Mouse (Mus musculus) adrenal gland, adult 8-10 months (tissue): ENCODE results near the gene Pick1. TPM values are rescaled to one million over a fixed set of nuclear protein-coding genes. Genes with fewer than 3 reads are reported as not detected.
A peak's percentile ranks its signal among the peaks of the same experiment; 100 is the strongest.

Source experiments
- DNase-seq: peaks from one replicate; pipeline ENCODE4 v3.0.0; 2022
- total RNA-seq, 4 experiments: library from RNA; stranded (reverse); gene quantifications; 2 replicates each; pipeline ENCODE4 v1.2.4; 2022

The Pick1 gene
- total RNA-seq: 10 to 100 TPM; 18.1 to 38.0 (median 23.4) TPM

GRCm38 (mm10) chr15:79229058-79229821, at the start of gene Pick1, which contains the start of gene Gm49486:
Pick1 (plus strand) TSS chr15:79229173.
Gm49486 (plus strand) TSS chr15:79229391.
- peak; percentile 75 for DNase-seq

- no peak for DNase-seq
These were observed 43.8 kb upstream of the Pick1 start for GRCm38 (mm10) chr15:79185213-79185612.

GRCm38 (mm10) chr15:79187819-79188218, 41.2 kb upstream of the Pick1 start:
- no peak for DNase-seq

- DNase-seq: no peak
These were observed 37.5 kb upstream of the Pick1 start for GRCm38 (mm10) chr15:79191426-79191825.

GRCm38 (mm10) chr15:79192450-79192849, 36.5 kb upstream of the Pick1 start:
- DNase-seq: no peak

GRCm38 (mm10) chr15:79192885-79193845, 35.8 kb upstream of the Pick1 start:
- no peak for DNase-seq

GRCm38 (mm10) chr15:79194048-79194447, 34.9 kb upstream of the Pick1 start:
- no peak for DNase-seq

- no peak for DNase-seq
These were observed 34.0 kb upstream of the Pick1 start for GRCm38 (mm10) chr15:79194946-79195345.

GRCm38 (mm10) chr15:79195492-79195891, 33.5 kb upstream of the Pick1 start:
- DNase-seq: peak; percentile 54

- DNase-seq: no peak
These were observed 29.5 kb upstream of the Pick1 start for GRCm38 (mm10) chr15:79199390-79199976.

- no peak for DNase-seq
These were observed 27.4 kb upstream of the Pick1 start for GRCm38 (mm10) chr15:79201491-79202150.

GRCm38 (mm10) chr15:79202575-79202974, 26.4 kb upstream of the Pick1 start:
- DNase-seq: no peak

GRCm38 (mm10) chr15:79208211-79208610, 20.8 kb upstream of the Pick1 start:
- peak; percentile 71 for DNase-seq

GRCm38 (mm10) chr15:79208758-79209439, 20.1 kb upstream of the Pick1 start:
- peak; percentile 32 for DNase-seq

GRCm38 (mm10) chr15:79210357-79210756, 18.6 kb upstream of the Pick1 start:
- no peak for DNase-seq

GRCm38 (mm10) chr15:79212750-79213446, 16.1 kb upstream of the Pick1 start:
- no peak for DNase-seq

GRCm38 (mm10) chr15:79213591-79213990, 15.4 kb upstream of the Pick1 start:
- DNase-seq: no peak

GRCm38 (mm10) chr15:79216191-79216590, 12.8 kb upstream of the Pick1 start:
- no peak for DNase-seq

GRCm38 (mm10) chr15:79219572-79219971, 9.4 kb upstream of the Pick1 start:
- no peak for DNase-seq

GRCm38 (mm10) chr15:79223641-79224040, 5.3 kb upstream of the Pick1 start:
- no peak for DNase-seq

GRCm38 (mm10) chr15:79224685-79225084, 4.3 kb upstream of the Pick1 start:
- peak; percentile 79 for DNase-seq
